Mouse (Mus musculus) hindbrain, embryonic 16.5 days (tissue): ENCODE results near the gene Col6a5. TPM values are rescaled to one million over a fixed set of nuclear protein-coding genes. Genes with fewer than 3 reads are reported as not detected.

Source experiments
- ATAC-seq: fragments of 200-750 bp; cut with Nextera tagmentation; 2 replicates; pipeline ENCODE4 v1.8.0; 2017; ENCODE audit warnings: moderate TSS enrichment, moderate library complexity
- H3K27ac ChIP-seq: fragments of 300-500 bp; sonication (generic); 2 replicates; pipeline ENCODE4 v1.5.1; 2014; ENCODE audit warnings: low read depth, mild to moderate bottlenecking, control low read depth, low read length, moderate library complexity
- H3K27me3 ChIP-seq: fragments of 300-500 bp; sonication (generic); replicated peaks from 2 replicates; pipeline ENCODE4 v1.6.1; 2014; ENCODE audit warnings: low read length; ENCODE audit not compliant: control insufficient read depth, insufficient read depth
- H3K36me3 ChIP-seq: fragments of 300-500 bp; sonication (generic); 2 replicates; pipeline ENCODE4 v1.6.1; 2014; ENCODE audit warnings: mild to moderate bottlenecking, low read length, moderate library complexity, mixed read lengths; ENCODE audit not compliant: control insufficient read depth, insufficient read depth
- H3K4me1 ChIP-seq: fragments of 300-500 bp; sonication (generic); 2 replicates; pipeline ENCODE4 v1.6.1; 2014; ENCODE audit warnings: low read depth, low read length; ENCODE audit not compliant: control insufficient read depth, insufficient read depth
- H3K4me2 ChIP-seq: fragments of 300-500 bp; sonication (generic); 2 replicates; pipeline ENCODE4 v1.6.1; 2014; ENCODE audit warnings: mild to moderate bottlenecking, low read length, control low read depth, moderate library complexity
- H3K4me3 ChIP-seq: fragments of 300-500 bp; sonication (generic); 2 replicates; pipeline ENCODE4 v1.5.1; 2014; ENCODE audit warnings: mild to moderate bottlenecking, low read length, control low read depth, moderate library complexity
- H3K9ac ChIP-seq: fragments of 300-500 bp; sonication (generic); 2 replicates; pipeline ENCODE4 v1.6.1; 2014; ENCODE audit warnings: low read depth, mild to moderate bottlenecking, control low read depth, low read length, moderate library complexity
- H3K9me3 ChIP-seq: fragments of 300-500 bp; sonication (generic); 2 replicates; pipeline ENCODE4 v1.6.1; 2014; ENCODE audit warnings: mild to moderate bottlenecking, low read length, moderate library complexity; ENCODE audit not compliant: control insufficient read depth
- WGBS: fragments of 180-500 bp; shearing (Covaris S2); extraction: QIAGEN DNeasy Blood & Tissue Kit; methylation state at CpG from one replicate; pipeline ENCODE4 v1.1.7; 2014; 5-methylcytosine and 5-hydroxymethylcytosine counted together
- polyA plus RNA-seq: library from polyadenylated mRNA; unstranded; fragments of >200 nt; fragmentation: Nextera tagmentation; extraction: Ambion mirVana; gene quantifications from 2 replicates; pipeline ENCODE4 v1.2.1, GENCODE M21; 2015

Col6a5 gene
- polyA plus RNA-seq: 0.21 and 0.35 TPM in 2 replicates

GRCm38 (mm10) chr9:105960533-105960932, at the start of gene Col6a5:
Gene Col6a5, minus strand, starts transcription at chr9:105960643.
- no peak within 1 kb of the TSS for H3K9ac ChIP-seq
- H3K36me3 ChIP-seq: no peaks in the 10 kb centered on the region
- no peak within 1 kb of the TSS for H3K4me3 ChIP-seq
- H3K4me1 ChIP-seq: no peaks in the 10 kb centered on the region; the same call in 1 of the 2 replicates
- H3K27me3 ChIP-seq: no peaks in the 10 kb centered on the region
- no peaks in the 10 kb centered on the region for H3K9me3 ChIP-seq
- ATAC-seq: no peak
- H3K4me2 ChIP-seq: no peak within 1 kb of the TSS
- 19% methylated on average over 13 of the region's 13 CpGs for WGBS
- no peak within 1 kb of the TSS for H3K27ac ChIP-seq

- Histone ChIP-seq H3K27me3 (no peaks in the 10 kb centered on the region), H3K36me3 (no peaks in the 10 kb centered on the region), H3K9me3 (no peaks in the 10 kb centered on the region), H3K4me3 (no peak overlapping the region), H3K27ac (no peak overlapping the region), H3K4me2 (no peak overlapping the region), H3K4me1 (no peaks in the 10 kb centered on the region), H3K9ac (no peak overlapping the region)
- WGBS: 55% methylated on average over 11 of the region's 11 CpGs
- ATAC-seq: no peak
Measured at GRCm38 (mm10) chr9:105997955-105998354, 37.5 kb upstream of the Col6a5 start.

GRCm38 (mm10) chr9:105992425-105992824, 32.0 kb upstream of the Col6a5 start:
- Histone ChIP-seq H3K4me1 (no peaks in the 10 kb centered on the region), H3K27ac (no peak overlapping the region), H3K36me3 (no peaks in the 10 kb centered on the region), H3K4me2 (no peak overlapping the region), H3K4me3 (no peak overlapping the region), H3K9ac (no peak overlapping the region), H3K27me3 (no peaks in the 10 kb centered on the region), H3K9me3 (no peaks in the 10 kb centered on the region)
- 74% methylated on average over 6 of the region's 6 CpGs for WGBS
- no peak for ATAC-seq

GRCm38 (mm10) chr9:105990099-105990498, 29.7 kb upstream of the Col6a5 start:
- Histone ChIP-seq H3K4me1 (peaks cover 4% of the 10 kb centered on the region), H3K9me3 (no peaks in the 10 kb centered on the region), H3K27me3 (no peaks in the 10 kb centered on the region), H3K36me3 (no peaks in the 10 kb centered on the region), H3K27ac (no peak overlapping the region), H3K4me3 (no peak overlapping the region), H3K9ac (no peak overlapping the region), H3K4me2 (no peak overlapping the region)
- 69% methylated on average over 6 of the region's 6 CpGs for WGBS
- no peak for ATAC-seq

GRCm38 (mm10) chr9:105989468-105989867, 29.0 kb upstream of the Col6a5 start:
- ATAC-seq: no peak
- Histone ChIP-seq H3K9ac (no peak overlapping the region), H3K27me3 (no peaks in the 10 kb centered on the region), H3K27ac (no peak overlapping the region), H3K36me3 (no peaks in the 10 kb centered on the region), H3K9me3 (no peaks in the 10 kb centered on the region), H3K4me3 (no peak overlapping the region), H3K4me1 (peaks cover 6% of the 10 kb centered on the region), H3K4me2 (no peak overlapping the region)
- WGBS: 78% methylated on average over 6 of the region's 6 CpGs

- peak; percentile 45; the same call in 1 of the 2 replicates for ATAC-seq
- 48% methylated on average over 8 of the region's 8 CpGs for WGBS
- H3K4me3 ChIP-seq: no peak overlapping the region
- H3K9me3 ChIP-seq: no peaks in the 10 kb centered on the region
- H3K9ac ChIP-seq: no peak overlapping the region
- H3K4me2 ChIP-seq: no peak overlapping the region
- peaks cover 6% of the 10 kb centered on the region for H3K4me1 ChIP-seq
- H3K36me3 ChIP-seq: no peaks in the 10 kb centered on the region
- H3K27ac ChIP-seq: no peak overlapping the region
- H3K27me3 ChIP-seq: no peaks in the 10 kb centered on the region
Measured at GRCm38 (mm10) chr9:105988096-105988495, 27.7 kb upstream of the Col6a5 start.

- H3K4me2 ChIP-seq: peak overlapping the region; percentile 39
- H3K9ac ChIP-seq: peak overlapping the region; percentile 51
- H3K4me1 ChIP-seq: peaks cover 6% of the 10 kb centered on the region
- H3K4me3 ChIP-seq: peak overlapping the region; percentile 17; the same call in 1 of the 2 replicates
- no peaks in the 10 kb centered on the region for H3K27me3 ChIP-seq
- H3K27ac ChIP-seq: peak overlapping the region; percentile 34; the same call in 1 of the 2 replicates
- no peaks in the 10 kb centered on the region for H3K9me3 ChIP-seq
- 14% methylated on average over 10 of the region's 10 CpGs for WGBS
- no peaks in the 10 kb centered on the region for H3K36me3 ChIP-seq
- 0 out of 2 replicates have a peak, but pooled peaks have one; percentile 34 for ATAC-seq
Measured at GRCm38 (mm10) chr9:105984931-105985519, 24.6 kb upstream of the Col6a5 start.

GRCm38 (mm10) chr9:105978479-105978878, 18.0 kb upstream of the Col6a5 start:
- 96% methylated on average over 8 of the region's 8 CpGs for WGBS
- H3K4me2 ChIP-seq: no peak overlapping the region
- no peaks in the 10 kb centered on the region for H3K9me3 ChIP-seq
- no peaks in the 10 kb centered on the region for H3K4me1 ChIP-seq
- no peak for ATAC-seq
- H3K4me3 ChIP-seq: no peak overlapping the region
- H3K36me3 ChIP-seq: no peaks in the 10 kb centered on the region
- H3K9ac ChIP-seq: no peak overlapping the region
- H3K27ac ChIP-seq: no peak overlapping the region
- peaks cover 2% of the 10 kb centered on the region; the same call in 1 of the 2 replicates for H3K27me3 ChIP-seq

GRCm38 (mm10) chr9:105976871-105977270, 16.4 kb upstream of the Col6a5 start:
- Histone ChIP-seq H3K27me3 (peaks cover 2% of the 10 kb centered on the region; the same call in 1 of the 2 replicates), H3K4me1 (no peaks in the 10 kb centered on the region), H3K4me2 (no peak overlapping the region), H3K4me3 (no peak overlapping the region), H3K9ac (no peak overlapping the region), H3K27ac (no peak overlapping the region), H3K9me3 (no peaks in the 10 kb centered on the region), H3K36me3 (no peaks in the 10 kb centered on the region)
- 32% methylated on average over 13 of the region's 13 CpGs for WGBS
- ATAC-seq: no peak
